Mouse (Mus musculus) inflammation-experienced regulatory T-cells, adult 6 months (primary cell): Measurements from ENCODE around the gene Scaf4. TPM values are rescaled to one million over a fixed set of nuclear protein-coding genes. Genes with fewer than 3 reads are reported as not detected.
"Not testable (repeated sequence)": the region's sequence is repeated elsewhere in the genome, so short reads cannot be mapped to it uniquely, and the experiment has no call there.

Source experiments
- ATAC-seq: one replicate; pipeline ENCODE4 v1.8.0; 2017
- polyA plus RNA-seq, 3 experiments: library from polyadenylated mRNA; unstranded; fragments of 100-300 nt; shearing (Covaris generic); gene quantifications; one replicate each; pipeline ENCODE4 v1.2.1; 2017

Scaf4 gene
- polyA plus RNA-seq, 3 experiments from 2014 or later = 7.7 to 13.8 (median 9.6) TPM

DNA sequence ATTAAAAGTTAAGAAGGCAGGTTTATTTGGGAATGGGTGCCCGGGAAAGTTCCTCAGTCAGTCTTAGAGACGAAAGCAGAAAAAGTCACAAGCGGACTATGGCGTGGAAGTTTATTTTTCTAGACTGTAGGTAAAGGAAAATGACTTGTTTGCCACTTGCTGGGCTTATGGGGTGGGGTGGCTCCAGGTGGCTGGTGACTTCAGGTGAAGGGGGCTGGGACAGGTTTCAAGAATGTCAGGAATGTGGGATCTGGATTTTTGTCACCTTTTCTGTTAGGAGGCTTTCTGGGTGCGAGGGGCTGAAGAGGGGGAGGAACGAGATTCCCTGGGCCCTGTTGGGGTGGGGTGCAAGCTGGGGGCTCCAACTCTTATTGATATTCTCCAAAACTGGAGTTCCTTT lies 7.4 kb upstream of the Scaf4 start:
- no peak for ATAC-seq

DNA sequence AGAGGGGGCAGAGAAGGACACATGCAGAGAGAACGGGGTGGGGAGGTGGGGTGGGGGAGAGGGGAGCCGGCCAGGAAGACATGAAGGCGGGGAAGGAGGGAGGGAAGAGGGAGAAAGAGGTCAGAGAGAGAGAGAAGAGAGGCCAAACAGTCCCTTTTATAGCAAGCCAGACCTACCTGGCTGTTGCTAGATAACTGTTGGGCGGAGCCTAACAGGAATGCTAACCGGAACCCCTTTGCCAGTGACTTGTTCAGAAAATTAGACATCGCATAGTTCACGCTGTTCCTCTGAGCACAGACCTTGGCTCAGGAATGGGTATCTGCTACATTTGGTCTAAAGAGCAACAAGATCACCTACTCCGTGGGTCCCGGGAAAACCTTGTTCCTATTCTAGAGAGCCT lies 6.7 kb upstream of the Scaf4 start:
- no peak for ATAC-seq

DNA sequence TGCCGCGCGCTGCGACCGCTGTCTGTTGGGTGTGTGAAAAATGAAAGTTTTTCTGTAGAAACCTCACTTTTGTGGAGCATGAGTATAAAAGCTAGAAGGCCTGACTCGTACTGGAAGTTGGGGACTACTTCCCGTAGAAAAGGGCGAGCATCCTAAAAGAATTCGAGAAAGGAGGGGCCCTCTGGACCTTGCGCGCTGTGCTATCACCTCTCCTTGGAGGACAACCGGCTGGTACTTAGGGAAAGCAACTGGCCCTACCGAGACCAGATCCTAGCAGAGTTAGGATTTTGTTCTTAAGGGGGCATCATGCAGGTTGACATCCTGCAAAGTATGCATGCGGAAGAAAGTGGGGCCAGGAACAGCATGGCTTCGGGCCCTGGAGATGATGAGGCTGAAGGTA lies 613 bp upstream of the Scaf4 start:
- no peak for ATAC-seq

DNA sequence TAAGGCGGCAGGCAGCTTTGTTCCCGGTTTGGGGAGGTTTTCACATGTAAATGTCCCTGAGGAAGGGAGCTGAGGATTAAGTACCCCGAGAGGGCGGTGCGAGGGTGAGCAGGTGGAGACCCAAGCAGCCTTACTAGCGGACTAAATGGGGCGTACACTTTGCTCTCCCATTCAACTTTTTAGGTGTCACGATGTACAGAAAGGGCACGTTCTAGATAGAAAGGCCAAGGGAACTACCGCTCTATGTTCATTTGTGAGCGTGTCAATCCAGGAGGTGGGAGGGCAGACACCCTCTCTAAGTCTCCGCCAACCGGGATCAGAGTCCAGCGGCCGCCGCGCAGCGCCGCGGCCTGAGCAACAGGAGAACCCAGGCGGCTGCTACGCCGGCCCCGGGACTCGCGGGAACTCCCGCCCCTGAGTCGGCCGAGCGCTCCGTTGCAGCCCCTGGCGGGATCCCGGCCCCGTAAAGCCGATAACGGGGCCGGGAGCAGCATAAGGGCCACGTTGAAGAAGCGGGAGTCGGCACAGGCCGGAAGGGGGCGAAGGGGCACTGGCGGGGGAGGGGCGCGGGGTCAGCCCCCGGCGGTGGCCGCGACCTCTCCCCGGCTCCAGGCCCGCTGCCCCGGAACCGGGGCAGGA lies 918 bp downstream of the Scaf4 start:
- ATAC-seq = peak; percentile 6

GRCm38 (mm10) chr16:90282620-90283265 lies 1.6 kb downstream of the Scaf4 start:
- no peak for ATAC-seq

DNA sequence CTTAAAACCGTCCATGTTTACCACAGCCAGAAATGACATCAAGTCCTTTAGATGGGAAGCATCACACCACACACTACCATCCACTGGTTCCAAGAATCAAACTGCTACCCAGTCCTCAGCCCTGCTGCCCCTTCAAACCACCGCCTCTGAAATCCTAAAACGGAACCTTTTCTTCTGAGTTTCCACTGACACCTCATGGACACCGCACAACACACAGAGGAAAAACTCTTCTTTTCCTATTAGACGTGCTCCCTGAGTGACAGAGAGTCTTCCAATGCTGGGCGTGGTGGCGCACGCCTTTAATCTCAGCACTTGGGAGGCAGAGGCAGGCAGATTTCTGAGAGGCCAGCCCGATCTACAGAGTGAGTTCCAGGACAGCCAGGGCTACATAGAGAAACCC lies 2.9 kb downstream of the Scaf4 start:
- ATAC-seq = no peak

- no peak for ATAC-seq
Measured at GRCm38 (mm10) chr16:90280989-90281388, 3.3 kb downstream of the Scaf4 start.

- no peak for ATAC-seq
Measured at GRCm38 (mm10) chr16:90280515-90280914, 3.8 kb downstream of the Scaf4 start.

- ATAC-seq = no peak
Measured at GRCm38 (mm10) chr16:90279058-90279457, 5.2 kb downstream of the Scaf4 start.

GRCm38 (mm10) chr16:90275521-90275920 lies 8.8 kb downstream of the Scaf4 start:
- ATAC-seq = no peak

DNA sequence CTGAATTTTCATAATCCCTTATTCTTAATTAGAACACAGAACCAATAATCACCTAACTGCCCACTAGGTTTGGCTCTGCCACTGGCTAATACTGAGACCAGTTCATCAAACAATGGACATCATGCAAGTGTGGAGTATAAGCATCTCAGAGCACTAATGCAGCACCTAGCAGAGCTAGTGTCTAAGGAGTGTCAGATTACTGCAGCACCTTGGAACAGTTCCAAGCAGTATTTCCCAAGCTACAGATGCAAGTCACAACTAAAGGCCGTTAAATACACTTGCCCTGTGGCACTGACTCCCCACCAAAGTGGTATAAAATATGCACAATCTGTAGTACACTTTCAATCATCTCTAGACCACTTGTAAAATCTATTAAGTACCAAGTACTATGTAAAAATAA lies 17.7 kb downstream of the Scaf4 start:
- ATAC-seq = no peak

GRCm38 (mm10) chr16:90265106-90265505 lies 19.2 kb downstream of the Scaf4 start:
- no peak for ATAC-seq

DNA sequence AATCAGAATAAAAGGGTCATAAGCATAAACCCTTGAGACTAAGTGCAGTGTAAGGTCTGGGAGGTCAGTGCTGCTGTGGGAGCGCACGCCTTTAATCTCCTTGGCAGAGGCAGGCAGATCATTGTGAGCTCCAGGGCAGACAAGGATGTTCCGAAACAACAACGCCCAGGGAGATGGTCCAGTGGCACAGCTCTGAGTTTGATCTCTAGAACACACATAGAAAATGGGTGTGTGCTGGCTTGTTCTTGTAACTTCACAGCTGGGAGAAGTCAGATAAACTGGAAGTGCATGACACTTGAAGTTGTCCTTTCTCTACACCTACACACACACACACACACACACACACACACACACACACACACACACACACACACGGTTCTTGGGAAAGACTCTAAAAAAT lies 20.3 kb downstream of the Scaf4 start:
- no peak for ATAC-seq

DNA sequence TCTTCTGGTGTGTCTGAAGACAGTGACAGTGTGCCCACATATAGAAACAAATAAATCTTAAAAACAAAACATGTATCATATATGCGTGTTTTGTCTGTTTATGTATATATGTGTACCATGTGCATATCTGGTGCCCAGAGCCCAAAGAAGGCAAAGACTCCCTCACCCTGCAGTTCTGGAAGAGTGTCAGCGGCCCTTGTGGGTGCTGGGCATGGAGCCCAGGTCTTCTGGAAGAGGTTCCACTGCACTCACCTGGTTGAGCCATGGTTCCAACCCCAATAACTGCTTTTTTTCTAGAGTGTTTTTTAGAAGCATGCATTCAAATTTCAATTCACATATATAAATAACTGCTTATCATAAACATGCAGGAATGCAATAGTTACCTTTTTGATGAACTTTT lies 22.5 kb downstream of the Scaf4 start:
- no peak for ATAC-seq

DNA sequence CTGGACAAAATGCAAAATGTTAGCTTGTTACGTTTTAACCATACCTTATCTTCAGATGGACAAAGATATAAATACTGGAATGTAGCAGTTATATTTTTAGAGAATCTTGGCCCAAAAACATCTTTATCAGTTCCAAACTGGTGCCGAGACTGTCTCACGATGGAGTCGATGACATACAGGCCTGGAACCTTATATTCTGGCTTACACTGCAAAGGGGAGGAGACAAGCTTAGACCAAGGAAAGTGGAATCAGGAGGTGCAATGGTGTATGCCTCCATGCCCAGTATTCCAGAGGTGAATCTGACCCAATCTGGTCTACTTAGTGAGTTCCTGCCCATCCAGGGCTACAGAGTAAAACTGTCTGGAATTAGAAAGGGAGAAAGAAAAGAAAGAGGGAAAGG lies 24.2 kb downstream of the Scaf4 start:
- ATAC-seq = no peak

DNA sequence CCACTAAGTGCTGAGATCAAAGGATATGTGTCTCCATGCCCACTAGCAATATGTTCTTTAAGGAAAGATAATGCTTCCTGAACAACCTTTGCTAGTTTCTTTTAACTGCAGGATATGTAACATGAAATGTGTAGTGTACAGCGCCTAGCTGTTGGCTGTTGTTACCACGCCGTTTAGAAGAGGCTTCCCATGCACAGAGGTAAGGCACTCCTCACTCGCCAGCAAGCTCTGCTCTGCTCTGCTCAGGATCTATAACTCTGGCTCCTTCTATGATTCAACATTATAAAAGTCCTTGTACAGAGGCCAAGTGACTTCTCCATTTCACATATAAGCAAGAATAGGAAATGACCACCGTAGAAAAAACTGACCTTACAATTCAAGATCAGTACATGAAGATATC lies 24.7 kb downstream of the Scaf4 start:
- ATAC-seq = no peak

DNA sequence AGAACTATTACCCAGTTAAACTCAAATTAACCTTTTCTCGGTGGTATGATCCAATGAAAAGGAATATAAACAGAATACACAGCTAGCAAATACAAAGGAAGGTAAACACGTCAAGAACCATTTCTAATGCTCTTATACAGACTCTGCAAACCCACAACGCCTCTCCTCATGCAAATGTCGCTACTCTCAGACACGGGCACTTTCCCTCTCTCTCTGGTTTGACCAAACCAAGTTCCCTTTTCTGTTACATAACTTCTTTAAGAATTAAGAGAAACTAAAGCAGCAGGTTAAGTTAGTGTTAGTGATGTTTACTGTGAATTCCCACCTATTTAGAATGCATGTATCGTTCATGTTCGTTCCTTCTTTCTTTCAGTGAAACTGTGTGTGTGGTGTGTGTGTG lies 25.4 kb downstream of the Scaf4 start:
- ATAC-seq = no peak

DNA sequence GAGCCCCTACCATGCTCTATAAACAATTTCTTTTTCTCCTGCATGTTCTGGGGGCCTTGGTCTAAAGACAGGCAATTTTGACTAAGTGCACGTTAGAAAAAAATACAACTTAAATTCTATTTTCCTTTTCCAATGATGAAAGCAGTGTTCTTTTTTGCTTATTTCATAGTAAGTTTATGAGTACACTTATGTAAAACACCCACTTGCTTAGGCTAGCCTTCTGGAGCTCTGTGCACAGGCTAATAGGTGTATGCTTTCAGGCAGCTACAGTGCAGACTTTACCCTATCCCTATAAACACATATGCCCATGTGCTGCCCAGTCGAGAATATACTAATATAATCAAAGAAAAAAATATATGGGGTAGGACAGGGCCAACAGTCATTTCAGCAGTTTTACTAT lies 31.8 kb downstream of the Scaf4 start:
- no peak for ATAC-seq

DNA sequence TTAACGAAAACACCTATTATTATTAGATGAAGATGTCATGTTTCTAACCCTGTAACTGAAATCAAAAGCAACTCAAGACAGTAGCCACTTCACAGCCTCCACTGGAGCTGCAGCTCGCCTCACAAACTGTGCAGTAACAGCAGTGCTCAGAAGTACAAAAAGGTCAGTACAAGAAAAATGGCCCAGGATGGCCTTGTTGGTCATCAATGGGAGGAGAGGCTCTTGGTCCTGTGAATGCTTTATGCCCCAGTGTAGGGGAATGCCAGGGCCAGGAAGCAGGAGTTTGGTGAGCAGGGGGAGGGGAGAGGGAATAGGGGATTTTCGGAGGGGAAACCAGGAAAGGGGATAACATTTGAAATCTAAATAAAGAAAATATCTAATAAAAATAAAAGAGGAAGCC lies 33.0 kb downstream of the Scaf4 start:
- not testable (repeated sequence) for ATAC-seq

DNA sequence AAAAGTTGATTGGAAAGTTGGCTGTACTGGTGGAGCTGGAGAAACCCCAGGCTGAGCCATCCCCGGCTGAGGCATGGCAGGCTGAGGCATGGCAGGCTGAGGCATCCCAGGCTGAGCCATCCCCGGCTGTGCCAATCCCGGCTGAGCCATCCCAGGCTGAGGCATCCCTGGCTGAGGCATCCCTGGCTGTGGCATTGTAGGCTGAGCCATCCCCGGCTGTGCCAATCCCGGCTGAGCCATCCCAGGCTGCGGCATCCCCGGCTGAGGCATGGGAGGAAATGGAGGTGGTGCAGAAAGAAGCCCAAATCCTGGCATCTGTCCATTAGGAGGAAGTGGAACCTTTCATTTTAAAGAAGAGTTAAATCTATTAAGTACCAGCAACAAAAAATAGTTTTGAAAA lies 34.2 kb downstream of the Scaf4 start:
- no peak for ATAC-seq

GRCm38 (mm10) chr16:90242426-90243304 lies 41.6 kb downstream of the Scaf4 start:
- ATAC-seq = no peak

GRCm38 (mm10) chr16:90241875-90242274 lies 42.4 kb downstream of the Scaf4 start:
- ATAC-seq = no peak

- ATAC-seq = no peak
Measured at GRCm38 (mm10) chr16:90239128-90239746, 45.1 kb downstream of the Scaf4 start.
